Mouse (Mus musculus): ENCODE measurements around the gene Zscan5b.
"Not testable (repeated sequence)": the region's sequence is repeated elsewhere in the genome, so short reads cannot be mapped to it uniquely, and the experiment has no call there.

The Zscan5b gene

GRCm38 (mm10) chr7:6244361-6245292 lies 22.5 kb downstream of the Zscan5b start:
- no peak for DNase-seq

DNA sequence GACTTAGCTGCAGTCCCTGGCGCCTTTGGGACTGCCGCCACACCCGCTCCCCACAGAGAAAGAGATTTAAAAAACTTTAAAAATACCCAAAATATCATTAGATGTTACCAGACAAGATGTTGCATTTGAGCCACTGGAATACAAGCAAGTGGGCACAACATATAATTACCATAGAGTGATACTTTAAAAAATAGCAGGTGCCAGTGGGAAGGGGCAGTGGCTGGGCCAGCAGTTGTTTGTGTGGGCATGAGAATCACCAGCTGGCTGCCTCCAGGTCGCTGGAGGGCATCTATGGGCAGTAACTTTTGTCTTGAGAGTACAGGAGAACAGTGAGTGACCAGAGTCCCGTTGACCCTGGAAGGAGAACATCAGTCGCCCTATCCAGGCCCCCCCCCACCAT lies 30.3 kb downstream of the Zscan5b start, which contains the start of gene Epp13:
Gene Epp13 (plus strand): TSS at position 301 of the 400 bp plus-strand sequence.
- DNase-seq: no peak

- no peak for DNase-seq
Measured at GRCm38 (mm10) chr7:6254451-6254850, 32.4 kb downstream of the Zscan5b start.

DNA sequence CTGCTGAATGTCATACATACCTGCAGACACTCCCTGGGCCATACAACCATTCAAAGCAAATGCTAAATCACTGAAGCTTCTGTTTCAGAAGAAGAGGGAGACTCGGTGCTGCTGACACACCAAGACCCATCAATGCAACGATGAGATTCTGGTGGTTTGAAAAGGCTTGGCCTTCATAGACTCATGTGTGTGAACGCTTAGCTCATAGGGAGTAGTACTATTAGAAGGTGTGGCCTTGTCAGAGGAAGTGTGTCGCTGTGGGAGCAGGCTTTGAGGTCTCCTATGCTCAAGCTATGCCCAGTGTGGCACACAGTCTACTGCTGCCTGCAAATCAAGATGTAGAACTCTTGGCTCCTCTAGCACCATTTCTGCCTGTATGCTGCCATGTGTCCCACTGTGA lies 35.3 kb downstream of the Zscan5b start:
- DNase-seq: no peak

GRCm38 (mm10) chr7:6258232-6259220 lies 36.4 kb downstream of the Zscan5b start:
- no peak for DNase-seq

DNA sequence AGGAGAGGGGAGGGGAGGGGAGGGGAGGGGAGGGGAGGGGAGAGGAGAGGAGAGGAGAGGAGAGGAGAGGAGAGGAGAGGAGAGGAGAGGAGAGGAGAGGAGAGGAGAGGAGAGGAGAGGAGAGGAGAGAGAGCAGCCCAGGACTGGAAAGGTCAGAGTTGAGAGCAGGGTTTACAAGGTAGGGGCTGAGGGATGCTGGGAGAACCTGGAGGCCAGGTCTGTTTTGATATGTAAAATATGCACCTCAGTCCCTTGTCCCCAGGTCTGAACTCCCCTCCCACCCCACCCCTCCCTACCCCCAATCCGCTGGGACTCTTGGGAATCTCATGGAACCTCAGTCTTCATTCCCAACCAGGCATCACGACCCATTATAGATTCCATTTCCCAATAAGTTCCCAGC lies 37.9 kb downstream of the Zscan5b start:
- not testable (repeated sequence) for DNase-seq

DNA sequence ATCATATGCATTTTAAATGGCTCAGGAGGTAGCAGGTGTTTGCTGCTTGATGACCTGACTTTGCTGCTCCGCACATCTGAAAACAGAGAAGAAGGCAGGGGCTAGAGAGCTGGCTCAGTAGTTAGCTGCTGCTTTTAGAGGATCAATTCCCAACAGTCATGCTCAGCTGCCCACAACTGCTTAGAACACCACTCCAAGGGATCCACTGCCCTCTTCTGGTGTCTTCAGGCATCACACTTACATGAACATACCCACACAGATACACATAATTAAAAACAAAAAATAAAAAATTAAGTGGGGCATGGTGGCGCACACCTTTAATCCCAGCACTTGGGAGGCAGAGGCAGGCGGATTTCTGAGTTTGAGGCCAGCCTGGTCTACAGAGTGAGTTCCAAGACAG lies 40.0 kb downstream of the Zscan5b start:
- no peak for DNase-seq

DNA sequence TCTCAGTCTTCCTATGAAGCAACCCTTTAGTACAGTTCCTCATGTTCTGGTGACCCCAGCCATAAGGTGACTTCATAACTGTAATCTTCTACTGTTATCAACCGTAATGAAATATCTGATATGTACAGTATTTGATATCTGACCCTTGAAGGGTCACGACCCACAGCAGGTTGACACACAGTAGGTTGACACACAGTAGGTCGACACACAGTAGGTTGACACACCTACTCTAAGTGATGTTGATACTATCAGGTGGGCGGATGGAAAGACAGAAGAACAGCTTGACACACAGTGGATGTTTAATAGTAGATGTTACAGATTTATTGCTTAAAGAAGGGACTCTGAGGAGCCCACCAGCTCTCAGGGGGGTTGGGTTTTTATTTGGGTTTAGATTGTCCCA lies 40.9 kb downstream of the Zscan5b start:
- DNase-seq: no peak

GRCm38 (mm10) chr7:6265695-6266094 lies 43.6 kb downstream of the Zscan5b start:
- DNase-seq: peak; percentile 66 to 73

GRCm38 (mm10) chr7:6277906-6278305 lies 55.8 kb downstream of the Zscan5b start:
- no peak for DNase-seq

- peak; percentile 86 to 89 for DNase-seq
Measured at GRCm38 (mm10) chr7:6282749-6283148, 60.7 kb downstream of the Zscan5b start.

- DNase-seq: peak; percentile 81 to 82
Measured at GRCm38 (mm10) chr7:6283451-6284075, 61.5 kb downstream of the Zscan5b start.

GRCm38 (mm10) chr7:6284442-6285012 lies 62.4 kb downstream of the Zscan5b start:
- no peak for DNase-seq

DNA sequence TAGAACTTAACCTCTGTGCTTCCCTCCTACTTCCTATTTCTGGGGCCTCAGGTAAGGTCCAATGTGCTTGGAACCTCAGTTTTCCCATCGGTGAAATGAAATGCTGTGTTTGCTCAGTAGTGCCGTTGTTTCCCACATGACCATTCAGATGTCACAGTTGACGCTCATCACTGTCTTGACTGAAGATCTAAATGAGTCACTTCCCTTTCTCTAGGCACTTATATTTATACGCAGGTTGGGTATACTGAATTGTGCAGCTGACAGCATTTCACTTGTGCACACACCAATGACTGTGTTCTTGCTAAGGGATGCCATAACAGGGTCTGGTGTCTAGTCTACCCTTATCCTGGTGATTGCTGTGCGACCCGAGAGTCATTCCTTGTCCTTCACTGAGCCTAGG lies 63.3 kb downstream of the Zscan5b start:
- peak; percentile 47 to 53 for DNase-seq

GRCm38 (mm10) chr7:6285842-6286705 lies 64.0 kb downstream of the Zscan5b start, which contains the start of gene Zfp667:
Gene Zfp667 (plus strand): TSS chr7:6286579.
- DNase-seq: peak; percentile 99 to 100

DNA sequence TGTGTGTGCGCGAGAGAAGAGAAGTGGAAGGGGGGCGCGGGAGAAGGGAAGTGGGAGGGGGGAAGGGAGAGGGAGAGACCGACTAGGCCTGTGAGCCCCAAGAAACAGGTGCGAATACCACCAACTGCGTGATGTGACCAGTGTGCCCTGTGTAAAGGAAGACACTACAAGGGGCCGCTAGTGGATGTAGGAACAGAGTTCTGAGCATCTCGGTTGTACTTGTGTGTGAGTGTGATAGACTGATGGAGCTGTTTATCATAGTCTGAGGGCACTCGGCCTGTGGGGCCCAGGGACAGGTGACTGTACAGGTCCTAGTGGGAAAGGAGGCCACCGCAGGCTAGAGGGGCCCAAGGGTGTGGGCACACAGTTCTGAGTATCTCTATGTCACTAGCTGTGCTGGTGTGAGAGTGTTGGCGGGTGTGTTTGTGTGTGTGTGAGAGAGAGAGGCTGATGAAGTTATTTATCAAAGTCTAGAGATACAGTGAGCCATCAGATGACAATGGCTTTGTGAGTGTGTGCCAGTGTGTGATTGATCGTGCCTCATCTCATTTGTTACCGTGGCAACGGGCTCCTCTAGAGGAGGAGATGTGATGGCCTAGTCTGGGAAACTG lies 64.9 kb downstream of the Zscan5b start:
- peak; percentile 3 to 9 for DNase-seq
